23 mouse cellular contexts compared by ENCODE assay signal in the genomic region with DNA sequence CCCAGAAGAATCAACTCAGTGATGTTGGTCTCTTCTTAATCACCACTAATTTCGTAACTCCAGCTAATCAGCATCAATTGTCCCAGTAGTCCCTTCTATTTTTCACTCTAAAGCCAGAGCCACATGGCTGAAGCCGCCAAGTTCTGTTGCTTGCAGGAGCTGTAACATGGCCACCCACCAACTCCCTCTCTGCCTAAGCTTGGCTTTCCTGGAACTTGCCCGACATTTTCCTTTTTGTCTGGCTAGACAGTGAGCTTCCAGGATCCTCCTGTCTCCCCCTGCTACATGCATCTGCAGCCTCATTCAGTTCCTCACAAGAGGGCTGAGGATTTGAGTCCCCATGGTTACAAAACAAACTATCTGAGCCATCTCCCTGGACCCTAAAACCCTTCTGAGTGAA. TPM values are rescaled to one million over a fixed set of nuclear protein-coding genes. Genes with fewer than 3 reads are reported as not detected.
A peak's percentile ranks its signal among the peaks of the same experiment; 100 is the strongest.
DNase-seq lines count a peak whose midpoint lies in the region; ATAC-seq lines count a peak whose summit lies in the region.
"Had no signal": no experiment of that assay in that cellular context is flagged by ENCODE, and none has a peak within 500 bp of the region (broad histone marks: within the 10 kb centered on the region; RNA-seq: fewer than 3 reads in every experiment).

No protein-coding gene starts in this region.

- H3K4me1 ChIP-seq in heart, embryonic 11.5 days (ENCODE audit: control insufficient read depth, insufficient read depth, low read length): no peaks in the 10 kb centered on the region
- H3K4me1 ChIP-seq in hindbrain, embryonic 11.5 days (replicated peaks; ENCODE audit: control insufficient read depth, insufficient read depth, low read length): no peaks in the 10 kb centered on the region
- H3K4me1 ChIP-seq: forebrain, embryonic 15.5 days; limb, embryonic 12.5 days; midbrain, embryonic 10.5 days; neural tube, embryonic 13.5 days had no signal

- no peaks in the 10 kb centered on the region for H3K9me3 ChIP-seq in heart, embryonic 11.5 days (replicated peaks; ENCODE audit: control insufficient read depth, low read length)
- no peaks in the 10 kb centered on the region for H3K9me3 ChIP-seq in hindbrain, embryonic 11.5 days (ENCODE audit: control insufficient read depth, low read length)
- H3K9me3 ChIP-seq: forebrain, embryonic 15.5 days; midbrain, embryonic 10.5 days; neural tube, embryonic 13.5 days had no signal

- H3K27ac ChIP-seq in heart, embryonic 11.5 days (ENCODE audit: low read depth, low read length): no peak overlapping the region
- no peak overlapping the region for H3K27ac ChIP-seq in hindbrain, embryonic 11.5 days (ENCODE audit: low read depth, low read length)
- H3K27ac ChIP-seq: forebrain, embryonic 15.5 days; limb, embryonic 12.5 days; liver, embryonic 14.5 days; midbrain, embryonic 10.5 days; neural tube, embryonic 13.5 days had no signal

- no peak overlapping the region for H3K9ac ChIP-seq in heart, embryonic 11.5 days (ENCODE audit: low read depth, low read length)
- H3K9ac ChIP-seq in hindbrain, embryonic 11.5 days (ENCODE audit: low read depth, low read length): no peak overlapping the region
- H3K9ac ChIP-seq: forebrain, embryonic 15.5 days; limb, embryonic 12.5 days; liver, embryonic 14.5 days; neural tube, embryonic 13.5 days had no signal

- DNase-seq in heart, adult 11 months: peak; percentile 96
- peak; percentile 15 to 19 for DNase-seq in left cerebral cortex, postnatal 36 days (ENCODE audit: low spot score in 2 of 2)
- no peak for DNase-seq in left cerebral cortex, postnatal 10 days (ENCODE audit: extremely low spot score in 1 of 2, low spot score in 2 of 2)
- DNase-seq in Muller cell, postnatal 12 days (ENCODE audit: inconsistent ontology term): peak; percentile 8
- peak; percentile 54 to 58 for DNase-seq in heart, adult 9 months (ENCODE audit: low spot score in 2 of 2)
- no peak for DNase-seq in hindbrain, embryonic 11.5 days (ENCODE audit: low spot score)
- DNase-seq: adrenal gland, postnatal 25 days; cerebellum, adult 18-20 months; kidney, adult 8-10 months; kidney, postnatal 4 days; right cerebral cortex, postnatal 4 days; thymus, postnatal 36 days had no signal

- ATAC-seq in heart, embryonic 11.5 days (replicated peaks; ENCODE audit: insufficient number of reproducible peaks, low FRiP score, low TSS enrichment): no peak
- ATAC-seq in hindbrain, embryonic 11.5 days (ENCODE audit: low FRiP score): no peak
- ATAC-seq: forebrain, embryonic 15.5 days had no signal

- 84% methylated on average over 3 of the region's 3 CpGs for whole genome bisulfite sequencing in heart, embryonic 11.5 days (ENCODE audit: insufficient replicate concordance)
- WGBS in hindbrain, embryonic 11.5 days: 87% methylated on average over 3 of the region's 3 CpGs

- H3K4me3 ChIP-seq in heart, embryonic 11.5 days (ENCODE audit: low read depth, low read length): no peak overlapping the region
- H3K4me3 ChIP-seq in hindbrain, embryonic 11.5 days (ENCODE audit: low read depth, low read length): no peak overlapping the region
- H3K4me3 ChIP-seq: erythroblast, embryonic 14.5 days; forebrain, embryonic 15.5 days; limb, embryonic 12.5 days; midbrain, embryonic 10.5 days; neural tube, embryonic 13.5 days had no signal

- H3K36me3 ChIP-seq in heart, embryonic 11.5 days (ENCODE audit: control insufficient read depth, insufficient read depth, low read length): no peaks in the 10 kb centered on the region
- H3K36me3 ChIP-seq in hindbrain, embryonic 11.5 days (ENCODE audit: control insufficient read depth, insufficient read depth, low read length): no peaks in the 10 kb centered on the region
- H3K36me3 ChIP-seq: forebrain, embryonic 15.5 days; limb, embryonic 12.5 days; midbrain, embryonic 10.5 days; neural tube, embryonic 13.5 days had no signal

- intact Hi-C loops in left cerebral cortex, postnatal 36 days (cut with DNase I): no loop called here
- intact Hi-C loops in left cerebral cortex, postnatal 10 days (cut with DNase I): no loop called here

- no peaks in the 10 kb centered on the region for H3K27me3 ChIP-seq in heart, embryonic 11.5 days (ENCODE audit: control insufficient read depth, insufficient read depth, low read length)
- no peaks in the 10 kb centered on the region for H3K27me3 ChIP-seq in hindbrain, embryonic 11.5 days (ENCODE audit: control insufficient read depth, insufficient read depth, low read length)
- H3K27me3 ChIP-seq: forebrain, embryonic 15.5 days; limb, embryonic 12.5 days; neural tube, embryonic 13.5 days had no signal

- H3K4me2 ChIP-seq in heart, embryonic 11.5 days: no peak overlapping the region
- no peak overlapping the region for H3K4me2 ChIP-seq in hindbrain, embryonic 11.5 days (replicated peaks; ENCODE audit: low read depth, low read length)
- H3K4me2 ChIP-seq: forebrain, embryonic 15.5 days; limb, embryonic 12.5 days; neural tube, embryonic 13.5 days had no signal

RNA-seq across cellular contexts. Expression of gene Fetub, which starts 6.1 kb away (rescaled TPM):
- polyA plus RNA-seq in heart, embryonic 11.5 days (2014; fragmentation: Nextera tagmentation; extraction: Ambion mirVana): 0.19 TPM in 1 of 2 replicates, not detected in the other
- not detected for total RNA-seq in left cerebral cortex, postnatal 36 days (2021)
- total RNA-seq in left cerebral cortex, postnatal 10 days (2021): under 1 TPM in 1 of 2 experiments, not detected in 1; 0.58 TPM
- polyA plus RNA-seq in hindbrain, embryonic 11.5 days (2014; fragmentation: Nextera tagmentation; extraction: Ambion mirVana): not detected in 2 replicates
- total RNA-seq: common myeloid progenitor, adult 5-6 weeks had no signal
- polyA plus RNA-seq: erythroblast, embryonic 14.5 days; forebrain, embryonic 15.5 days; limb, embryonic 12.5 days; midbrain, embryonic 10.5 days; neural tube, embryonic 13.5 days had no signal

RNA-seq across cellular contexts. Expression of gene Ahsg, which starts 20.9 kb away (rescaled TPM):
- 0.54 and 2.2 TPM in 2 replicates for polyA plus RNA-seq in heart, embryonic 11.5 days (2014; fragmentation: Nextera tagmentation; extraction: Ambion mirVana)
- not detected for total RNA-seq in left cerebral cortex, postnatal 36 days (2021)
- not detected for total RNA-seq in left cerebral cortex, postnatal 10 days (2021)
- polyA plus RNA-seq in hindbrain, embryonic 11.5 days (2014; fragmentation: Nextera tagmentation; extraction: Ambion mirVana): 0.11 TPM in 1 of 2 replicates, not detected in the other
- total RNA-seq: common myeloid progenitor, adult 5-6 weeks had no signal
- polyA plus RNA-seq: embryonic facial prominence, embryonic 11.5 days; forebrain, embryonic 15.5 days; midbrain, embryonic 10.5 days had no signal

RNA-seq across cellular contexts. Expression of gene Hrg, which starts 38.9 kb away (rescaled TPM):
- polyA plus RNA-seq in heart, embryonic 11.5 days (2014; fragmentation: Nextera tagmentation; extraction: Ambion mirVana): not detected in 2 replicates
- not detected for total RNA-seq in left cerebral cortex, postnatal 36 days (2021)
- not detected for total RNA-seq in left cerebral cortex, postnatal 10 days (2021)
- 0.08 and 0.36 TPM in 2 replicates for polyA plus RNA-seq in hindbrain, embryonic 11.5 days (2014; fragmentation: Nextera tagmentation; extraction: Ambion mirVana)
- total RNA-seq: common myeloid progenitor, adult 5-6 weeks; heart, postnatal 36 days had no signal
- polyA plus RNA-seq: embryonic facial prominence, embryonic 11.5 days; erythroblast, embryonic 14.5 days; forebrain, embryonic 15.5 days; limb, embryonic 12.5 days; testis, adult 2 months had no signal

RNA-seq across cellular contexts. Expression of gene Dnajb11, which starts 54.3 kb away (rescaled TPM):
- 130 and 148 TPM in 2 replicates for polyA plus RNA-seq in heart, embryonic 11.5 days (2014; fragmentation: Nextera tagmentation; extraction: Ambion mirVana)
- 10 to 100 TPM; 64.7 to 71.8 TPM for total RNA-seq in left cerebral cortex, postnatal 36 days (2021)
- 10 to 100 TPM; 62.4 to 62.8 TPM for total RNA-seq in left cerebral cortex, postnatal 10 days (2021)
- 115 and 116 TPM in 2 replicates for polyA plus RNA-seq in hindbrain, embryonic 11.5 days (2014; fragmentation: Nextera tagmentation; extraction: Ambion mirVana)

RNA-seq across cellular contexts. Expression of gene Tbccd1, which starts 54.5 kb away (rescaled TPM):
- 16.7 and 19.2 TPM in 2 replicates for polyA plus RNA-seq in heart, embryonic 11.5 days (2014; fragmentation: Nextera tagmentation; extraction: Ambion mirVana)
- total RNA-seq in left cerebral cortex, postnatal 36 days (2021): 10 to 100 TPM; 13.8 to 16.3 TPM
- 10 to 100 TPM; 10.5 to 14.2 TPM for total RNA-seq in left cerebral cortex, postnatal 10 days (2021)
- polyA plus RNA-seq in hindbrain, embryonic 11.5 days (2014; fragmentation: Nextera tagmentation; extraction: Ambion mirVana): 33.6 and 36.1 TPM in 2 replicates

Comparison
In these comparisons a context has a peak if more than half of its experiments do, and no peak if none do; other contexts are left out.
1. DNase-seq: peak in heart, adult 11 months (single experiment), left cerebral cortex, postnatal 36 days (2 of 2), Muller cell, postnatal 12 days (single experiment) and heart, adult 9 months (2 of 2); none in left cerebral cortex, postnatal 10 days (0 of 2) and hindbrain, embryonic 11.5 days (single experiment).